Mouse (Mus musculus) skeletal muscle tissue, adult 2 months (tissue): ENCODE results near the gene P4ha2.

Source experiments
- DNase-seq: peaks from one replicate; pipeline ENCODE4 v3.0.0-alpha.2; 2012; ENCODE audit warnings: low read depth, low spot score

P4ha2 gene

GRCm38 (mm10) chr11:54140159-54140558 lies 40.3 kb downstream of the P4ha2 start:
- DNase-seq = peak; percentile 55

- DNase-seq = no peak
Measured at GRCm38 (mm10) chr11:54141200-54141971, 41.5 kb downstream of the P4ha2 start.

GRCm38 (mm10) chr11:54144886-54145285 lies 45.0 kb downstream of the P4ha2 start:
- DNase-seq = peak; percentile 72

- DNase-seq = no peak
Measured at GRCm38 (mm10) chr11:54145990-54146389, 46.1 kb downstream of the P4ha2 start.

- DNase-seq = peak; percentile 31
Measured at GRCm38 (mm10) chr11:54149791-54150465, 50.0 kb downstream of the P4ha2 start.

GRCm38 (mm10) chr11:54151141-54151540 lies 51.2 kb downstream of the P4ha2 start:
- peak; percentile 73 for DNase-seq

- DNase-seq = no peak
Measured at GRCm38 (mm10) chr11:54152957-54153356, 53.1 kb downstream of the P4ha2 start.

GRCm38 (mm10) chr11:54155864-54156263 lies 56.0 kb downstream of the P4ha2 start:
- DNase-seq = peak; percentile 57

GRCm38 (mm10) chr11:54156504-54156903 lies 56.6 kb downstream of the P4ha2 start:
- DNase-seq = no peak

GRCm38 (mm10) chr11:54157586-54157985 lies 57.7 kb downstream of the P4ha2 start:
- no peak for DNase-seq

- DNase-seq = no peak
Measured at GRCm38 (mm10) chr11:54160435-54160834, 60.5 kb downstream of the P4ha2 start.

- no peak for DNase-seq
Measured at GRCm38 (mm10) chr11:54160920-54161319, 61.0 kb downstream of the P4ha2 start.

GRCm38 (mm10) chr11:54161514-54161913 lies 61.6 kb downstream of the P4ha2 start:
- no peak for DNase-seq

- DNase-seq = no peak
Measured at GRCm38 (mm10) chr11:54162968-54163367, 63.1 kb downstream of the P4ha2 start.

- no peak for DNase-seq
Measured at GRCm38 (mm10) chr11:54169432-54170295, 69.8 kb downstream of the P4ha2 start.

GRCm38 (mm10) chr11:54171175-54171574 lies 71.3 kb downstream of the P4ha2 start:
- no peak for DNase-seq

GRCm38 (mm10) chr11:54174226-54174625 lies 74.3 kb downstream of the P4ha2 start:
- DNase-seq = no peak

- no peak for DNase-seq
Measured at GRCm38 (mm10) chr11:54174877-54175276, 75.0 kb downstream of the P4ha2 start.
